Mouse (Mus musculus) right cerebral cortex, postnatal 36 days (tissue): ENCODE results near the gene Fmo5.

Source experiments
- DNase-seq, 2 experiments: peaks; one replicate each; pipeline ENCODE4 v3.0.0; 2022; ENCODE audit warnings: low spot score in 2 of 2, mixed read lengths in 1 of 2

Fmo5 gene

DNA sequence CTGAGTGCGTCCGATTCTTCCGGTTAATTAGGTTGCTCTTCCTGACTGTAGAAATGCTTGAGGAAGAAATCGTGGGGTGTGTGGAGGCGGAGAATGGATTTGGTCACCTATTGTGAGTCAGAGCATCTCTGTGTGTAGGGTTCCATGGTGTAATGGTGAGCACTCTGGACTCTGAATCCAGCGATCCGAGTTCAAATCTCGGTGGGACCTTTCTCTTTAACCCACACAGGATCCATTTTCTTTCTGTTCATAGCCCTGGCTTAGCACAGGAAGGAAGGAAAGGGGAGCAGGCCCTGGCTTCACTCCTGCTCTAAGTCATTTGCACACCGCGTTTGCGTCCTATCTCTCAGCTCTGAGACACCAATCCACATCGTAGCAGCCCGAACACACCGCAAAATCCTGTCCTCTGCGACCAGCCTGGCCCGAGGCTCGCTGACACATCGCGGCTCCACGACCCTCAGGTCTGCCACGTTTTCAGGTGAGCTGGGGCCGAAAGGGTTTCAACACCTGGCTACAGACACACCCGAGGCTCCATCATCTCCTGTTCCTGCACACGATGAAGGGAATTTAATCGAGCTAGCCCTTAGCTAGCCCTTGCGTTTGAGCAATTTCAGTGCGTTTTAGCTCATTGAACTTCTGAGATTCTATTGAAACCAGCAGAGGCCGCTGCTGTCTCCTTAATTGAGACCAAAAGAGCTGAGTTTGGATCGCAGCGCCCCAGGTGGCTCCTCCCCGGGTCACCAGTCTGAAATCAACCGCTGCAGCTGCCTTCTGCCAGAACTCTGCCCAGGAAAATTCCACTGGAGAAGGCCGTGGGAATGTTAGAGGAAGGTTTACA, 52.9 kb downstream of the Fmo5 start:
- DNase-seq: peak; percentile 52 to 66

DNA sequence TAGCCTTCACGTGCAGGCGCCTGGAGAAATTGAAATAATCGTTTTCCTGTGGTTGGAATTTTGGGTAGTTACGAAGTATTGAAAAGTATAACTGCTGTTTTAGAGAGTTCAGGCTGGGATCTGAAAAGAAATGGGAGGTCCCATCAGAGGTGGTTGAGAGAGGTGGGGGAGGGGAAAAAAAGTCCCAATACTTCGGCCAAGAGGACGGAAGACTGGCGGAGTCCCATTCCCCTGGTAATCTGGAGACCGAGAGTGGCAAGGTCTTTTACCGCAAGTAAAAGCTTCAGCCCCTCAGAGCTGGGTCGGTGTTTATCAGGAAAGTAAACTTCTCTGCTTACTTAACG, 53.5 kb downstream of the Fmo5 start:
- DNase-seq: no peak

DNA sequence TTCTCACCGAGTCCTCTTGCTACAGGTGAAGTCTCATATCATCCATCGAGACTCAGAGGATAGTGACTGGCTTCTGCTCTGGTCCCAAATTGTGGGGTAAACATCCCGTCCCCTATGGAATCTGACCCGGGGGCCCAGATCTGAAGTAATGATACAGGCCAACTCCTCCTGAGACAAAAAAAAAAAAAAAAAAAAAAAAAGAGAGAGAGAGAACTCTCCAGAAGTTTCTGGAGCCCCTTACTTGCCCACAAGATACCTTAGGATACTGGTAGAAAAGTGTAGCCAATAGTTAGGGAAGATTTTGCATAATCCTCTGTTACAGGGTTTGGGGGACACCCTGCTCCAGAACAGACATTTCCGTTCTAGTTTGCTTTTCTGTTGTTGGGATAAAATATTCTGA, 54.0 kb downstream of the Fmo5 start:
- no peak for DNase-seq

DNA sequence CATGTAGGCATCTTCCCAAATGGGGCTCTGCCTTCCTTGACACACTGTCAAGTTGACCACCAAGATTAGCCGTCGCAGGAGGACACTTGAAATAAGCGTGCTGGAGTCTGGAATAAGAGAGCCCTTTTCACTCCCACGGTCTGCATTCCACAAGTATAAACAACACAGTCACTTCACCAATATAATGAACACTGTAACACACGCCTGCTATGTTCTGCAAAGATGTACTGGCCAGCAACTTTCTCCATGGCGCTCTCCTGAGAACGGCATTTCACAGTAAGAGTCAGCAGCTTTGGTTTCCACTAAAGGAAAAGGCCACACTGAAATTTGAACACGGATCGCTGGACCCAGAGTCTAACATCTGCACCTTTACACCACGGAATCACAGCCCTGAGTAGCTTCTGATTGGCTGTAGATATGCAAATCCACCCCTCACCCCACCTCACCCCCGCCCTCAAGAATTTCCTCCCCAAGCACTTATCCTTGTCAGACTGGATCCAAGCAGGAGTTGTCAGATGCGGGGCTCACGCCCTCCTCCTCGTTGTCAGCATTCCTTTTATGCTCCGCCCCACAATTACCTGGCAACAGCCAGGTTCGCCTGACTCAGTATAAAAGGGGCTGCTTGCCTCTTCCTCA, 55.1 kb downstream of the Fmo5 start:
- DNase-seq: no peak

DNA sequence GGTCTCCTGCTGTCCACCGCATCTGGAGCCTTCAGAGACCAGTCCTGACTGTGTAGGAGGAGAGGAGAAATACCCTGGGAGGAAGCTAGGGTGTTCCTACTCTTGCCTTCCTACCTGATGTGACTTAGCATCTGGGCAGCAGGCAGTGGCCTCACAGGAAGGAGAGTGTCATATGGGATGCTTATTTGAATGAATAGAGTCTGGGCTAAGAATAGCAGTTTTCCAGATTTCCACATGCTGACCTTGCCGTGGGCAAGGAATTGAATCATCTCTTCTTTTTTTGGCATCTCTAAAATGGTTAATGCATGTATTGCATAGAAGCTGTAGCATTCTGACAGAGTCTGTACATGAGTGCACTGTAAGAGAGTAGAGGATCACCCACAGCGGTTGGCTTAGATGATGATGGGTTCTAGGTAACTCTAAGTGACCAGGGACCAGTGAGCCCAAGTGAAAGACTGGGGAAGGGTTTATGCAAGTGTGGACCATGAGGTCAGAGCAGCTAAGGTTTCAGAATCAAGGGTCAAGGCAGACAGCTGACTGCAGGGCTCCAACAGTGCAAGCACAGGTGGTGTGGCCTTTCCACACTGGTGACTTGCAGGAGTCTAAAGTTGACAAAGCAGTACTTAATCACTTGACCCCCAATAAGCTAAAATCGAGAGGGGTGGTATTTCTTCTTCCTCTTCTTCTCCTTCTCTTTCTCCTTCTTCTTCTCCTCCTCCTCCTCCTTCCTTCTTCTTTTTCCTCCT, 57.9 kb downstream of the Fmo5 start:
- DNase-seq: no peak

DNA sequence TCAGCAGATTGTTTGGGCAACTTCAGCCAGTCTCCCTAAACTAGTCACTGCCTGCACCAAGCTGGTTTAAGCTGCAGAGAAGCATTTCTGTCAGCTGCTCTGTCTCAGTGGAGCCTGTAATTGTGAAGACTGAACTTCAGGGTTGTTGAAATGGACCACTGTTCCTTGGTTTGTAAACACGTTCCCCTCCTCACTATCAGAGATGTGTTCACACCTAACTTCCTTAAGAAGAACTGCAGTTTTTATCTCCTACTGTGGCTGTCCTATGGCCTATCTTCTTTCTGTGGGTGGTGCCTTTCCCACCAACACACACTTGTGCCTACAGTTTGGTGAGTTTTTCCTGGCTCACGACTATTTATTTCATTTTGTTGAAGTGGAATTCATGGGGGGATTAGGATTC, 60.7 kb downstream of the Fmo5 start:
- DNase-seq: no peak

DNA sequence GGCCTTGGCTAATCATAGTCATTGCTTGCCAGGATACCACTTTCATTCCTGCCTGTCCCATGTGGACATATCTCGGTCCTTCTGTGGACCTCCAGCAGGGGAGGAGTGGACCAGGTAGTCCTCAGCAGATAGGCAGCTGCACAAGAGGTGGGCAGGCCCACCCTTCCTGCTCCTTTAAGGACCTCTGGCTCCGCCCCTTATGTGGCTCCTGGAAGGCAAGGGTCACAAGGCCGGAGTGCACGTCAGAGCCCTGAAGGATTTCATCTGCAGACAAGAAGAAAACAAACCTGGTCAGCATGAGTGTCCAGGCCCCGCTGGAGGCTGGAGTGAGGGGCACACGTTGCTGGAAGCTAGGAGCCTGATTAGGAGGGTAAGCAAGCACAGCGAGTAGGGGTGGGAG, 62.0 kb downstream of the Fmo5 start:
- no peak for DNase-seq

DNA sequence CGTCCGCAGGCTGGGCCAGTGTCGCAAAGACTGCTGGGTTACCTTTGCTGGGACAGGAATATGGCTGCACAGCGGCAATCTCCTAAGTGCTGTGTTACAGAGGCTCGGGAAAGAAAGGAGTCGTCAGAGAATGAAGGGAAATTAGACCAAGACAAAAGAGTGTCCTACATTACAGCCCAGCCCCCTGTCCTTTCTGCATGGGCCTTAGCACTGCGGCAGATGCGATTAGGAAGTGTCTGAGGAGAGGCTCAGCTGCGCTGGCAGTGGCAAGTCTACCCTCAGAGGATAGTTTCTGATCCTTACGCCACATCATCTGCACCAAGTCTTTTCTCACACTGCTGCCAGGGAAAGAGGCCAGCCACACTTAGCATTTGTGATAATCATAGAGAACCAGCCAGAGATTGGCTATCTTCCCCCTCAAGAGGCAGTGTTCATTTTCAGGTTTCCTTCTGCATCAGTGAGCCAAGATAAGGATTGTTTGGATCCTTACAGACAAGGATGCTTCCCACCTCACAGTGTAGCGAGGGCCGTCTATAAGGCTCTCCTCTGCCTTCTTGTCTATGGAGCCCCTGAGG, 62.9 kb downstream of the Fmo5 start:
- DNase-seq: no peak

DNA sequence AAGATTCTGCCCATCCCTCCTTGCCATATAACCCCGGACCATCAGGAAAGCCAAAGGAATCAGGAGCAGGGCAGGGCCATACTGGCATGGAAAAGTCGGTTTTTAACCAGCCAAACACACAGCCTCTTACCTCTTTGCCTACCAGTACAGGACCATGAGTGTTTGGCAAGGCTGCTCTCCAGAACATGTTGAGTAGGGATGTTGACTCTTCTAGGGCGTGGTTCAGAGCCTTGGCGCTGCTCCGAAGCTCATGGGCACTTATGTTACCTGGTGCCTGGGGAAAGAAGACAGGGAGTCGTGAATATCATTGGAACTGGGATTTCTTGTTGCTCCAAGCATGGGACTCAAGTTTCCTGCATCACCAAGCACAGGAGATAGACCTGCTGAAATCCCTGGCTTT, 65.2 kb downstream of the Fmo5 start:
- DNase-seq: no peak

DNA sequence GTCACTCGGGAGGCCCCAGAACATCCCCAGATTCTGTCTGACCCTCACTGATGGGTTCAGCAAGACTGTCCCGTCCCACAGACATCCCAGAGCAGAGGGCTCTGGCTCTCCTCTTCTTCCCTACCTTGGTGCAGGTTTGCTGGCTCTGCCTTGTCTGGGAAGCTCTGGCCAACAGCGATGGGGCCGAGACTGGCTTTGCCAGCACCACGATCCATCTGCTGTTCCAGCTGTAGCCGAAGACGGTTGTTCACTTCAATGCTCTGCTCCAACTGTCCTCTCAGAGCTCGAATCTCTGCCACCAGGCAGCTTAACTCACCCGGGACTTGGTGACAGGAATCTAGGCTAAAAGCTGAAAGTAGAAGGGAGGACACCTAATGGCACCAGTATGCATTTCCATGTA, 68.3 kb downstream of the Fmo5 start:
- no peak for DNase-seq

DNA sequence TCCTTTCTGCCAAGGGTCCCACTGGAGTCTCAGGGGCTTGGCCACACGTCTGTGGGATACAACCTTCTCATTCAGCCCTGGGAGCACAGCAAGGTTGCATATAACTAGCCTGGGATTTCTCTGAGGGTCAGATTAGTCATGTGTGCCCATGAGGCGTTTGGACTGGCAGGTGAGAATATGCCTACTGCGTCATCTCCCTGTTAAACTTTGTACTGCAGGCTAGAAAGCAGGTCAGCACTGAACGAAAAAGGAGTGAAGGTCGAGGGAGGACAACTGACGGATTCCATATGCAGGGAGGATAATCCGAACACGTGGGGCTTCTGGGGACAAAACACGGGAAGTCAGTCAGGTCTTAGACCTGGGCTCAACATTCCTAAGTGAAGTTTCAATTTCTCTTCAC, 68.7 kb downstream of the Fmo5 start:
- no peak for DNase-seq

DNA sequence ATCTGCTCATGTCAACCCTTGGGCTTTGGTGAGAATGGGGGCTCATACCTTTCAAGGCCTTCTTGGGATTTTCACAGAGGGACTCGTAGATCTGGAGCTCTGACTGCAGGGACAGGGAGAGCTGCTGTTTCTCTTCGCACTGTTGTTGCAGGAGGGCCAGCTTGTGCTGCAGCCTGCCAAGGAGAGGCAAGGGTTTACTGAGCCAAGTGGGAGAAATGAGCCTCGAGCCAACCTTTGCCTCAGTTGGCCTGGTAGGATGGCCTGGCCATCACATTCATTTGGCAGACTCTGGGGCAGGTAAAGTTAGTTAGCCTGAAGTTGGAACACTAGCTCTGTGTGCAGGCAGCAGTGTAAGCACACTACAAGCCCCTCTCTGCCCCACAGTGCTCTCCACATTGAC, 70.5 kb downstream of the Fmo5 start:
- DNase-seq: no peak

DNA sequence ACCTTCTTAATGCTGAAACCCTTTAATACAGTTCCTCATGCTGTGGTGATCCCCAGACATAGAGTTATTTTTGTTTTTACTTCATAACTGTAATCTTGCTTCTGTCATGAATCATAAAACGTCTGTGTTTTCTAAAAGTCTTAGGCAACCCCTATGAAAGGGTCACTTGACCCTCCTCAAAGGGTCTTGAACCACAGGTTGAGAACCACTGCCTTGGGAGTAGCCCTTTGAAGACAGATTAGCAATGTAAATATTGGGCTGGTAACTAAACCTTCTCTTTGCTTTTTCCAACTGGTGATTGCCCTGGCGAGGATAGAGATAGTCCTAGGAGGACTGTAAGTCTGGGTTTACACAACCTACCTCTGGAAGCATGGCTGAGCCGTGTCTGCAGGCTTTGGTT, 72.6 kb downstream of the Fmo5 start:
- no peak for DNase-seq

DNA sequence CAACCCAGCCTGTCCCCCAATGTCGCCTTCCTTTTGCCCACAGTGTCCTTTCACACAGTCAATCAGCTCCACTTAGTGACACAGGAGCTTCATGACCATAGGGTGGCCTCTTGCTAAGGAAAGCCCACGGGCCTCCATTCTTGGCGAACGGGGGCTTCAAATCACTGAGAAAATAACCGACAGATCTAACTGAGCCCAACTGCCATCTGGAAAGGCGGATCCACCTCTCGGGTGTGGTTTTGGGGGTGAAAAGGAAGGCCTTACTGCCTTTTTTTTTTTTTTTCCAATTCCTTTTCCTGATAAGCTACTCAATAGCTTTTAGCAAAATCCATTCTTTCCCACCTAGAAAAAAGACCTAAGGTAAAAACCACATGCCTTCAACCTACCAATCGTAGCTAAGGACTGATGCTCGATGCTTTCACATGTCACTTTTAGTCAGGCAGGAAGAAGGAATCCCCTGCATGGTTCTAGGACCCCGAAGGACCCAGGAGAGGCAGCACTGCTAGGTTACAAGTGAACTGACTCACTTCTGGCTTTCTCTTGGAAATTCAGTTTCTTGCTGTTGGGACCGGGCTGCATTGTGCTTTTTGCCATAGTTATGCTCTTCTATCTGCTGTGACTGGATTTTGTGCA, 74.0 kb downstream of the Fmo5 start:
- no peak for DNase-seq
